Mouse (Mus musculus) liver (tissue): ENCODE data around the gene Lipc.
A peak's percentile ranks its signal among the peaks of the same experiment; 100 is the strongest.
"Not testable (repeated sequence)": the region's sequence is repeated elsewhere in the genome, so short reads cannot be mapped to it uniquely, and the experiment has no call there.

ENCODE experiments used
- DNase-seq: peaks from one replicate; pipeline ENCODE4 v3.0.0-alpha.2; 2020; ENCODE audit warnings: mixed read lengths

Gene Lipc

GRCm38 (mm10) chr9:70853081-70853480, 98.9 kb downstream of the Lipc start:
- not testable (repeated sequence) for DNase-seq

DNA sequence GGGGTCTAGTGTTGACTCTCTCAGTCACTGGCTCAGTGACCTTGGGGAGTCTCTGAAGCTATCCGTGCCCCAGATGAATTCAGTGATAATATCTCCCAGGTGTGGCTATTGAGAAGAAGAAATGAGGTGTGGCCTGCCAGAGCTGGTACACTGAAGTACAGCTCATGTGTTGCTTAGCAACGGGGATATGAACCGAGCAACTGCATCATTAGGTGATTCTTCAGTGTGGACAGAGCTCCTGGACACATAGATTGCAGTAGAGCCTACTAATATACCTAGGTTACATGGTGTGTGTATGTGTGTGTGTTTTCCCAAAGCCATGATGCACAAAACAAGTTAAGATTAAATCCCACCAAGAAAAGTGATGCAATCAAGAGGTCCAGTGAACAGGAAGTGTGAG, 100.5 kb downstream of the Lipc start:
- DNase-seq: no peak

DNA sequence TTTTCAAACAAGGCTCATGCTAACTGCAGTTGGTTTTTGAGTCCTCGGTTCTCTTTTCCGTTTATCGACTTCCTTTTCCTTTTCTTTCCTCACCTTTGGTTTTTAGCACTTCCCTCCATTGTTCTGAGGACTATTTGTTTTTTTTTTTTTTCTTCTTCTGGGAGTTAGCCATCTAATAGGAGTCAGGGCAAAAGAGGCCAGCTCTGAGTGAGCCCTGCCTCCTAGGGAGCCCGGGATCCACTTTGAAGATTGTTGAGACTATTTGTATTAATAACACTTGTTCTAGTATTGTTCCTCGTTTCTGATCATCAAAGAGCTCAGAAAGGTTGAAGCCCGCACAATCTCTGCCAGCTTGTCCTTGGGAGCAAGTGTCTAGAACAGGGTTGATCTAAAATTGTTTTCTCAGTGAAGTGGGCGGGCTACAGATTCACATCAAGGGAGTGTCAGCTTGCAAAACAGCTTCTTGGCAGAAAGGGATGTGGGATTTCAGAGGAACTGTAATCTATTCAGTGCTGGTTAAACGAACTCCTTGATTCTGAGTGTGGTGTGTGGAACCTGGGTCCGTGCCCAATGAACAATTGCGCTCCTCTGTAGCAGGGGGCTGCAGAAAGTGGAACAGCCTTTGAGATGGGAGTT, 103.8 kb downstream of the Lipc start:
- peak; percentile 52 for DNase-seq

GRCm38 (mm10) chr9:70847627-70848051, 104.4 kb downstream of the Lipc start:
- DNase-seq: peak; percentile 85

DNA sequence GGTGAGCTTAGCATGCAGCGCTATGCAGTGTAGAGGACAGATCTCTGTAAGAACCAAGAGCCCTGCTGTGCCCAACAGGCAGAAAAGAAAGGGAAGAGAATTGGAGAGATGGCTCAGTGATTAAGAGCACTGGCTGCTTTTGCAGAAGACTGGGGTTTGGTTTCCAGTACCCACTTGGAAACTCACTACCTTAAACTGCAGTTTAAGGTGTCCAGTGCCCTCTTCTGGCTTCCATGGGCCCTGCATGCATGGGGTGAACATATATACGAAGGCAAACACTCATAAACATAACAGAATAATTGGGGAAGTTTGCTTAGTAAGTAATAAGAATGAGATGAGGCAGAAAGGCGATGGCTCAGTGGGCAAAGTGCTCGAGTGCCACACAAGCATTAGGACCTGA, 108.8 kb downstream of the Lipc start:
- DNase-seq: peak; percentile 46

DNA sequence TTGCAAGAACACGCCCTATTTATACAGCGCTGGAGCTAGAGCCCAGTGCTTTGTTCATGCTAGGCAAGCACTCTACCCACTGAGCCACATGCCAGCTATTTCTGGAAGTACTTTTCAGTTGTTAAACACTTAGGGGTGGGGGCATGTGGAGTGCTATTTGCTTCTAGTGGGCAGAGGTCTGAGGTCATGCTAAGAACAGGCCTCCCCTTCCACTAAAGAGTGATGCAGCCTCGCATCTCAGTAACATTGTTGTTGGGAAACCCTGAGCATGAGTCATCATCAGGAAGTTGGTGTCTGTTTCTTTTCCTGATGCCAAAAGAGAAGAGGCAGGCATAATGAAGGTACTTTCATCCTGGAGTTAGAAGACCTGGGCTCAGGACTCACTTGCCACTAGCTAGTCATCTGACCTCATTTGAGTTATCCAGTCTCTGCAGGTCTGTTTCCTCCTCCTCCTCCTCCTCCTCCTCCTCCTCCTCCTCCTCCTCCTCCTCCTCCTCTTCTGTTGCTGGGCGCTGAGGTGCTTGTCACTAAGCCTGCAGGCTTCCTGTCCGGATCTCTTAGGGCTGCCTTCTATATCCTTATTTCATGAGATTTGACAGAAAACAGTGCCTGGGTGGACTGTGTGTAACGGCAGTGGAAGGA, 109.6 kb downstream of the Lipc start:
- DNase-seq: peak; percentile 45

DNA sequence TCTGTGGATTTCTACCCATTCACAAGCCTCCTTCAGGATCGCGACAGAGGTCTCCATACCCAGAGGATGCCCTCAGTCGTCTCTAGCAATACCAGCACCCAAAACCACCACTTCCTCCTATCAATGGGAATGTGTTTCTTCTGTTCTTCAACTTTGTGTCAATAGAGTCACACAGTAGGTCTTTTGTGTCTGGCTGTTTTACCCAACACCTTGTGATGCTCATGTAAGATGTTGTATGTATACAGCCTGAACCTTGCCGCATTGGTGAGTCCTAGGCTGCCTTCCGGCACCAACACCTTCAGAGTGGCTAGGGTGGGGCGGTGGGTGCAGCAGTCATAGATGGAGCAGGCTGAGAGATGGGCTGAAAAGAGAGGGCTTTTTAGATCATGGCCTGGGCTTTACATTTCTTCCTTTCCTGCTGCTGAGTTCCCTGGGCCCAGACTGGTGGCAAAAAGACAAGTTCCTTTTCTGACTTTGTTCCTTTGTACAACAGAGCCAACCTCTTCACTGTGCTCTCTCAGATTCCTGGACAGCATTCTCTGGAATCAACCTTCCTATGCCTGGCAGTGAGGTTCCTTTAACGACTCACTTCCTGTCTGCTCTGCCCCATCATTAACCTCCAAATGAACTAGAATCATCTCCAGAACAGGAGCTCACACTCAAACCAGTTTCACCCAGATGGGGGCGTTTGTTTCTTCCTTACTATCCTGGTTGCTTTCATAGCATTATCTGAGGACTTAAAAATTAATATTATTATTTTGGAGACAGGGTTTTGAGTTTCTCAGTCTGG, 110.4 kb downstream of the Lipc start:
- no peak for DNase-seq

DNA sequence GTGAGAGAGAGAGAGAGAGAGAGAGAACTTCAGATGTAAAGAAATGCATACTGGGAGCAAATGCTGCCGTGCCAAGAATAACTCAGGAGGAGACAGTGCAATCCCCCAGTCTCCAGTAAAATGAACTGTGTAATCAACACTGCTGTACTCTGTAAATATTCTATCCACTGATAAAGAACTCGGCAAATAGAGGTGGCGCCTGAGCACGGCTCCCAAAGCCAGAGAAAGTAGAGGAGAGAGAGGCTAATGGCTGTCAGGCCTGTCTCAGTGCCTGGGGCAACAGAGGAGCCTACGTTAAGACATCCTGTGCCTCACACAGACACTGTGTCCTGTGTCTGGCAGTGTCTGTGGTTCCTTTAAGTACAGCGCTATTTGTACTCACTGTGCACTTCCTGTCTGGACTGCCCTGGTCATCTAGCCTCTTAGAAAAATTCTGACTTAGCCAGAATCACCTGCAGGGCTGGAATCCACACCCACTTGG, 111.1 kb downstream of the Lipc start:
- DNase-seq: peak; percentile 50

- DNase-seq: peak; percentile 58
Observed at GRCm38 (mm10) chr9:70838132-70838911, 113.7 kb downstream of the Lipc start.

DNA sequence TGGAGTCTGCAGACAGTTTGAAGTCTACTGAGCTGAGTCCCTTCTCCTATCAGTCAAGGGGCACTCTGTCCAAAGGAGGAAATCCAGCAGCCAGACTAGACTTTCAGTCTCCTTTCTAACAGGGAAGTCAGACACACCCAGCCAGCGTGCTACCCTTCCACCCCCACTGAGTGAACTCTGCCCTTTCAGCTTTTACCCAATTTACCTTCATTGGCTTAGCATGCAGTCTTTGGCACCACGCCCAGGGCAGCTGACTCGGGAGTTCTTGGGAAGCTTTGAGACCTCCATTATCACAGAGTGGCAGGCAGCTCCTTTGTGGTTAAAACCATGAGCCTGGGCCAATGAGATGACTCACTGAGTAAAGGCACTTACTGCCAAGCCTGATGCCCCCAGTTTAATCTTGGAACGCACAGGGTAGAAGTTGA, 117.3 kb downstream of the Lipc start:
- DNase-seq: peak; percentile 99

DNA sequence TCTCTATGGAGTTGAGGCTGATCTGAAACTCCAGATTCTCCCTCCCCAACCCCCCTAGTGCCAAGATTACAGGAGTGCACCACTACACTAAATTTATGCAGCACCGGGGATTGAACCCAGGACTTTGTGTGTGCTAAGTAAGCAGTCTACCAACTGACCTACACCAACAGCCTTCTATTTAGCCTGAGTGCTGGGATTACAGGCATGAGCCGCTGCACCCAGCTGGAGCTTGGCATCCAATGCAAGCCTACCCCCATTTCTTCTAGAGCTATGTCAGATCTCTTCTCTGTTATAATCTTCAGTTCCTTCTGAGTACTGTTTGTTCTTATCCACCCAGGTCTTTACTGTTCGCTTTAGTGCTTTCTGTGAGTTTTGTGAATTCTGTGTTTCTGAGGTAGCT, 117.8 kb downstream of the Lipc start:
- no peak for DNase-seq

DNA sequence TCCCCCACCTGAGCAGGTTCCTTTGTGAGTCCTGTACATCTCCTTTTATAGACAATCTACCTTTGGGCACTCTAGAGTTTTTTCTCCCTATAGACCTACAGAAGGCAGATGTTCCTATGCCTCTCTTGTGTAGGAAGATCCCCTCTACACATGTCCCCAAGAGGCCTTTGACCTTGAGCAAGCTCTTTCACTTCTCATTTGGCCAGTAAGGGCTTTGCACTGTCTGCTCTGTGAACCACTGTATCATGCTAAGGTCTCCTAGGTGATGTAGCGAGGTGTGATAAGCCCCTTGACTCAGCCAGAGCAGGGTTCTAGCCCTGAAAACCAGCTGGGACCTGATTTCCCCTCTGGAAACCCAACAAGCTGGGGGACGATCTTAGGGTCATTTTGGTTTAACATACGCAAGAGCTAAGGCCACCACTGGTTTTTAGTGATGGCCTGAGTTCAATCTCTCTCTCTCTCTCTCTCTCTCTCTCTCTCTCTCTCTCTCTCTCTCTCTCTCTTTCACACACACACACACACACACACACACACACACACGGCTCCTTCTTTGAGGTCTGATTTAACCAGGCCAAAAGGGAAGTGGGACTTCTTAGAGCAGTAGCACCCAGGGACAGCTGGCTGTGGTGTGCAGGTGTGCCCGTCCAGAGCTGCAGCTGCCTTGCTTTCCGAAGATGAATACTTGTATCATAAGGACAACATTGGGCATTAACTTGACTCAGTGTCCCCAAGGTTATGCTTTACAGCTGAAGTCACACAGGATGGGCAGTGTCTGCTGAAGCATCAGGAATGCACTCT, 118.7 kb downstream of the Lipc start:
- peak; percentile 33 for DNase-seq

- no peak for DNase-seq
Observed at GRCm38 (mm10) chr9:70832231-70832630, 119.8 kb downstream of the Lipc start.

DNA sequence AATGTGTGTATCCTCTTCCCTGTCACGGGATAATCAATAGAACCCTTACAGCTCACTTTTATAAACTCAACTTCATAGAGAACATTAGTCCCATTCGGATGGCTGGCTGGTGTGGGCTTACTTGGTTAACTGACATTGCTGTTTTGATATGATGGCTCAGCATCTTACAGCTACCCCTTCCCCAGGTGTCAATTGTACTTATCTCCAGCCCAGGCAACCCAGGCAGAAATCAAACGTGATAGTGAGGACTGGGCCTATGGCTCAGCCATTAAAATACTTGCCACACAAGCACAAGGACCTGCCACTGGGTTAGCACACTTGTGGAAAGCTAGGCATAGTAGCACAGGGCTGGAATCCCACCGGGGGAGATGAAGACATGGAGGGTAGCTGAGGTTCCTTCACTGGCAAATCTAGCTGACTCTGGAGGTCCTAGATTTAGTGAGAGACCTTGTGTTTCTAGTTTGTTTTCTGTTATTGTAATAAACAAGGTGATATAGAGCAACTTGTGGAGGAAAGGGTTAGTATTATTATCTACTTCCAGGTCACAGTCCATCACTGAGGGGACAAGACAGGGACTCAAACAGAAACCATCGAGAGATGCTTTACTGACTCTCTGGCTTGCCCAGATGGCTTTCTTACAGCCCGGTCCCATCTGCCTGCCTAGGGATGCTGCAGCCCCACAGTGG, 121.0 kb downstream of the Lipc start:
- DNase-seq: no peak

DNA sequence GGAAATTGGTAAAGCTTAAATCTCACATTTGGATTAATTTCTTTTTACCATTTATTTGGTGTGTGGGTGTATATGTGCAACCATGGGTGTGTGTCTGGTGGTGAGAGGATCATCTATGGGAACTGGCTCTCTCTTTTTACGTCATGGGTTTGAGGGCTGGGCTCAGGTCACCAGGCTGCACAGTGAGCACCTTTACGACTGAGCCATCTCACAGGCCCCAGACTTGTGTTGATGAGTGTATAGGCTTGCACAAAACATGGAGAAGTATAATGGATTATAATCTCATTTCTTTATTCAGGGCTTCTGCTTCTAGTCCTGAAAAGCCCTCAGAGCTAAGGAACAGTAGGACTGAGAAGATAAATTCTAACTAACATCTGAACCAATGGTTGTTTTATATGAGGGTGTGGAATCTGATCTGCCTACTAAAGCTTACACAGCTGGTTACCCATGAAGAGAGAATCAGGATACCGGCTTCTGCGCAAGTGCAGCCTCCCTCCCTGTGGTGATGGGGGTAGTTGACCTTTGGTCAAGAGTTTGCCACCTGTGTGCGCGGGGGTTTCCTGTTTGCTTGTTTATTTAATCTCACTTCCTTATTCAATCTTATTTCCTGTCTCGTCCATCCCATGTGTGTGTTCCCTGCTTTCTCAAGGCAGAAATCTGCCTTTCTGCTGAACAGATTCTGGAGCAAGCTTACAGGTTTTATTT, 122.1 kb downstream of the Lipc start:
- DNase-seq: no peak

GRCm38 (mm10) chr9:70827911-70828310, 124.1 kb downstream of the Lipc start:
- no peak for DNase-seq

- no peak for DNase-seq
Observed at GRCm38 (mm10) chr9:70824103-70824502, 127.9 kb downstream of the Lipc start.

- no peak for DNase-seq
Observed at GRCm38 (mm10) chr9:70818739-70819138, 133.3 kb downstream of the Lipc start.

GRCm38 (mm10) chr9:70817396-70817795, 134.6 kb downstream of the Lipc start:
- no peak for DNase-seq

DNA sequence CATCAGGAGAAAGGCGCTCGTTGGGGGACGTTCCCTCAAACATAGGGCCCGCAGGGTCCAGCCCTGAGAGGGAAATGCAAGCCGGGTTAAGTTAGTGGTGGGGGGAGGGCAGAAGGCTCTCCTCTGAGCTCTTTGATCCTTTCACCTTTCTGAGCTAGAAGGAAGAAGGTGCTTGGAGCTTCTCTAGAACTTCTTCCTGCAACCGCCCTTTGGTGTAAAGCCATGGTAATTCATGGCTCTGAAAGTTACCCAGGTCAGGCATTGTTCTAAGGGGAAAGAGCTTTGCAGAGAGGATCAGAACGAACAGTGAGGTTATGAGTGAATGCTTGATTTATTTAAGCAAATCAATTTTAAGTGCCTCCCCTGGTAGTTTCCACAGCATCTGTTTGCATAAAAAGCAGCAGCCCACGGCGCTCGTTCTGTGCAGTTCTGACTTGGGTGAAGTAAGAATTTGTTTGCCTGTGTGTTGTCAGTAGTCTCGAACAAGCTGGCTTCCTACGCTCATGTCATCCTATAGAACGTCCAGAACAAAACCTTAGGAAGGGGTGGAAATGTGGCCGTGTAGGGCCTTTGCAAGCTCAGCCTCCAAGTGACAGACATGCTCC, 135.2 kb downstream of the Lipc start:
- no peak for DNase-seq
